Mouse (Mus musculus): ENCODE results near the gene Klhl12. TPM values are rescaled to one million over a fixed set of nuclear protein-coding genes. Genes with fewer than 3 reads are reported as not detected.
"Not testable (repeated sequence)": the region's sequence is repeated elsewhere in the genome, so short reads cannot be mapped to it uniquely, and the experiment has no call there.

Gene Klhl12
- polyA plus RNA-seq, 1 experiment: 24.1 TPM

- 76% methylated on average over 6 of the region's 6 CpGs for WGBS
- H3K27ac ChIP-seq (ENCODE audit: control insufficient read depth, insufficient read depth, low read depth, low read length, poor library complexity): no peak overlapping the region
- no peaks in the 10 kb centered on the region; the same call in 1 of the 2 replicates for H3K4me1 ChIP-seq (ENCODE audit: control insufficient read depth, insufficient read depth, low read length)
- no peak for TF ChIP-seq POLR2A (IDR thresholded peaks at IDR 0.05; ENCODE audit: borderline replicate concordance, control insufficient read depth, low read depth, low read length)
- no peak for TF ChIP-seq CTCF (IDR thresholded peaks at IDR 0.05; ENCODE audit: control insufficient read depth, insufficient read depth, low read length)
- H3K4me3 ChIP-seq (replicated peaks; ENCODE audit: control insufficient read depth, low read depth, low read length): no peak overlapping the region
Measured at GRCm38 (mm10) chr1:134440437-134440836, 14.9 kb upstream of the Klhl12 start.

DNA sequence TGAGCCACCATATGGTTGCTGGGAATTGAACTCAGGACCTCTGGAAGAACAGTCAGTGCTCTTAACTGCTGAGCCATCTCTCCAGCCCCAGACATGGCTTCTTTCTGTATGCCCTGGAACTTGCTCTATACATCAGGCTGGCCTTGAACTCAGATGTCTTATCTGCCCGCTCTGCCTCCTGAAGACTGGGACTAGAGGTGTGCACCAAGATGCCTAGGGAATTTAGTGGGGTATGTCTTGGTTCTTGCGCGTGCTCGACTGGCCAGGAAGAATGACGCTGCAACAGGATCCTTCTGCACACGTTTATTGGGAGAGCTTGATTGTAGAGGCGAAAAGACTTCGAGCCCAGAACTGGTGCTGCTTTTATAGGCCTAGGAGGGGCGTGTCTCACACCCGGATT is 13.6 kb upstream of the Klhl12 start:
- 94% methylated on average over 8 of the region's 10 CpGs for WGBS
- H3K4me3 ChIP-seq (replicated peaks; ENCODE audit: control insufficient read depth, low read depth, low read length); H3K4me1 ChIP-seq (ENCODE audit: control insufficient read depth, insufficient read depth, low read length); H3K27ac ChIP-seq (ENCODE audit: control insufficient read depth, insufficient read depth, low read depth, low read length, poor library complexity): not testable (repeated sequence)

- H3K4me3 ChIP-seq (replicated peaks; ENCODE audit: control insufficient read depth, low read depth, low read length): no peak overlapping the region
- 92% methylated on average over 3 of the region's 3 CpGs for WGBS
- no peak for TF ChIP-seq CTCF (IDR thresholded peaks at IDR 0.05; ENCODE audit: control insufficient read depth, insufficient read depth, low read length)
- TF ChIP-seq POLR2A (IDR thresholded peaks at IDR 0.05; ENCODE audit: borderline replicate concordance, control insufficient read depth, low read depth, low read length): no peak
- H3K27ac ChIP-seq (ENCODE audit: control insufficient read depth, insufficient read depth, low read depth, low read length, poor library complexity): no peak overlapping the region
- no peaks in the 10 kb centered on the region; the same call in 1 of the 2 replicates for H3K4me1 ChIP-seq (ENCODE audit: control insufficient read depth, insufficient read depth, low read length)
Measured at GRCm38 (mm10) chr1:134442394-134442793, 12.9 kb upstream of the Klhl12 start.

GRCm38 (mm10) chr1:134443288-134443687 is 12.0 kb upstream of the Klhl12 start:
- not testable (repeated sequence) for H3K27ac ChIP-seq (ENCODE audit: control insufficient read depth, insufficient read depth, low read depth, low read length, poor library complexity); H3K4me1 ChIP-seq (ENCODE audit: control insufficient read depth, insufficient read depth, low read length); H3K4me3 ChIP-seq (replicated peaks; ENCODE audit: control insufficient read depth, low read depth, low read length)
- whole genome bisulfite sequencing: 56% methylated on average over 1 of the region's 1 CpGs

- Histone ChIP-seq H3K4me3 (replicated peaks; ENCODE audit: control insufficient read depth, low read depth, low read length) (no peak overlapping the region), H3K4me1 (ENCODE audit: control insufficient read depth, insufficient read depth, low read length) (no peaks in the 10 kb centered on the region; the same call in 1 of the 2 replicates), H3K27ac (ENCODE audit: control insufficient read depth, insufficient read depth, low read depth, low read length, poor library complexity) (no peak overlapping the region)
- TF ChIP-seq POLR2A (IDR thresholded peaks at IDR 0.05; ENCODE audit: borderline replicate concordance, control insufficient read depth, low read depth, low read length): no peak
- TF ChIP-seq CTCF (IDR thresholded peaks at IDR 0.05; ENCODE audit: control insufficient read depth, insufficient read depth, low read length): no peak
- WGBS: 77% methylated on average over 2 of the region's 2 CpGs
Measured at GRCm38 (mm10) chr1:134445418-134445817, 9.9 kb upstream of the Klhl12 start.

- 74% methylated on average over 3 of the region's 3 CpGs for WGBS
- not testable (repeated sequence) for H3K4me3 ChIP-seq (replicated peaks; ENCODE audit: control insufficient read depth, low read depth, low read length); H3K27ac ChIP-seq (ENCODE audit: control insufficient read depth, insufficient read depth, low read depth, low read length, poor library complexity); H3K4me1 ChIP-seq (ENCODE audit: control insufficient read depth, insufficient read depth, low read length)
Measured at GRCm38 (mm10) chr1:134448537-134448936, 6.8 kb upstream of the Klhl12 start.

DNA sequence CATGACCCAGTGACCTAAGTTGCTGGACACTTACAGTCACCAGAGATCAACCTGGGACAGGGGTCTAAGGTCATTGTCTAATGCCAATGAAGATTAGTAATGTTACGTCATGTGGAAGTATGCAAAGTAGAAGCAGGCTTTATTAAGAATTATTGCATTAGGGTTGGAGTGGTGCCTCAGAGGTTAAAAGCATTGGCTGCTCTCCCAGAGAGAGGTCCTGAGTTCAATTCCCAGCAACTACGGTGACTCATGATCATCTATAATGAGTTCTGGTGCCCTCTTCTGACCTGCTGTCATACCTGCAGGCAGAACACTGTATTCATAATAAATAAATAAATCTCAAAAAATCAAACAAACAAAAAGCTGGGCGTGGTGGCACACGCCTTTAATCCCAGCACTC is 5.1 kb upstream of the Klhl12 start:
- TF ChIP-seq POLR2A (IDR thresholded peaks at IDR 0.05; ENCODE audit: borderline replicate concordance, control insufficient read depth, low read depth, low read length): no peak
- TF ChIP-seq CTCF (IDR thresholded peaks at IDR 0.05; ENCODE audit: control insufficient read depth, insufficient read depth, low read length): no peak
- no peaks in the 10 kb centered on the region for H3K4me1 ChIP-seq (ENCODE audit: control insufficient read depth, insufficient read depth, low read length)
- no peak overlapping the region for H3K4me3 ChIP-seq (replicated peaks; ENCODE audit: control insufficient read depth, low read depth, low read length)
- no peak overlapping the region for H3K27ac ChIP-seq (ENCODE audit: control insufficient read depth, insufficient read depth, low read depth, low read length, poor library complexity)
- 78% methylated on average over 4 of the region's 4 CpGs for WGBS

DNA sequence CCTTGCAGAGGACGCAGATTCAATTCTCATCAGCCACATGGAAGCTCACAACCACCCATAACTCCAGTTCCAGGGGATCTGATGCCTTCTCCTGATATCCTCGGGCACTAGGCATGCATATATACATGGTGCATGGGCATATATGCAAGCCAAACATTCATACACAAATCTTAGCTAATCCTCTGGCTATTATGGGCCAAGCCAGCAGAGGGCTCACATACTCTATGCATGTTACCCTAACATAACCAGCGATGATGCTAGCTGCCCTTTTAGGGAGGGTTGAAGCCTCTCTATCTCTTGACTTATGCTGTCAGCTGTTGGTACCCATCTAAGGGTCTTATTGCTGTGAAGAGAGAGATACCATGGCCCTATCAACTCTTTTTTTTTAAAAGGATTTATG is 4.3 kb upstream of the Klhl12 start:
- Histone ChIP-seq H3K4me1 (ENCODE audit: control insufficient read depth, insufficient read depth, low read length) (no peaks in the 10 kb centered on the region), H3K27ac (ENCODE audit: control insufficient read depth, insufficient read depth, low read depth, low read length, poor library complexity) (no peak overlapping the region), H3K4me3 (replicated peaks; ENCODE audit: control insufficient read depth, low read depth, low read length) (no peak overlapping the region)
- TF ChIP-seq POLR2A (IDR thresholded peaks at IDR 0.05; ENCODE audit: borderline replicate concordance, control insufficient read depth, low read depth, low read length): no peak
- TF ChIP-seq CTCF (IDR thresholded peaks at IDR 0.05; ENCODE audit: control insufficient read depth, insufficient read depth, low read length): peak; percentile 46
- WGBS: 25% methylated on average over 3 of the region's 3 CpGs

DNA sequence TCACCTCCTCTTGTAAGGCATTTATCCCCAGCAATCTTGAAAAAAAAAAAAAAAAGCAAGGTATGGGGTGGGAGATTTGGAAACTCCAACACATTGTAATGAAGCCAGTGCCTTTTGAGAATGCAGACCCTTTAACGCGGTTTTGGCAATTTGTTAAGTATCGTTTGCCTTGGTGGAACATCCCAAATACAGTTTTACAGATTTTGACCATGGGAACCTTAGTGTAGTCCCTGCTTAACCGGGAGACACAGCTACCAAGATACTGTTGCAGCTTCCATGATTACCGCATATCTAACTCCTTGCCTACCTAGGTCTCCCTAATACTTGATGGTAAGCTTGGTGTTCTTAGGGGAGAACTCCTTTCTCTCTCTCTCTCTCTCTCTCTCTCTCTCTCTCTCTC is 729 bp downstream of the Klhl12 start:
- H3K4me1 ChIP-seq (ENCODE audit: control insufficient read depth, insufficient read depth, low read length): peaks cover 2% of the 10 kb centered on the region; the same call in 1 of the 2 replicates
- H3K27ac ChIP-seq (ENCODE audit: control insufficient read depth, insufficient read depth, low read depth, low read length, poor library complexity): no peak overlapping the region
- TF ChIP-seq CTCF (IDR thresholded peaks at IDR 0.05; ENCODE audit: control insufficient read depth, insufficient read depth, low read length) (no peak), POLR2A (IDR thresholded peaks at IDR 0.05; ENCODE audit: borderline replicate concordance, control insufficient read depth, low read depth, low read length) (no peak)
- 23% methylated on average over 5 of the region's 5 CpGs for WGBS
- H3K4me3 ChIP-seq (replicated peaks; ENCODE audit: control insufficient read depth, low read depth, low read length): peak overlapping the region; percentile 80
